Mouse (Mus musculus) neural tube, embryonic 13.5 days (tissue): Measurements from ENCODE around the gene Phf13. TPM values are rescaled to one million over a fixed set of nuclear protein-coding genes. Genes with fewer than 3 reads are reported as not detected.

Source experiments
- ATAC-seq: fragments of 200-750 bp; cut with Nextera tagmentation; 2 replicates; pipeline ENCODE4 v1.8.0; 2017; ENCODE audit warnings: low read depth, mild to moderate bottlenecking, moderate TSS enrichment, moderate library complexity
- H3K27ac ChIP-seq: fragments of 300-500 bp; sonication (generic); replicated peaks from 2 replicates; pipeline ENCODE4 v1.5.1; 2015; ENCODE audit warnings: moderate library complexity, mild to moderate bottlenecking, inconsistent platforms
- H3K27me3 ChIP-seq: fragments of 300-500 bp; sonication (generic); 2 replicates; pipeline ENCODE4 v1.6.1; 2015; ENCODE audit warnings: mild to moderate bottlenecking, inconsistent platforms
- H3K36me3 ChIP-seq: fragments of 300-500 bp; sonication (generic); 2 replicates; pipeline ENCODE4 v1.6.1; 2015; ENCODE audit warnings: mild to moderate bottlenecking, inconsistent platforms
- H3K4me1 ChIP-seq: fragments of 300-500 bp; sonication (generic); replicated peaks from 2 replicates; pipeline ENCODE4 v1.6.1; 2015; ENCODE audit warnings: inconsistent platforms
- H3K4me2 ChIP-seq: fragments of 300-500 bp; sonication (generic); 2 replicates; pipeline ENCODE4 v1.6.1; 2015; ENCODE audit warnings: inconsistent platforms, mild to moderate bottlenecking, moderate library complexity
- H3K4me3 ChIP-seq: fragments of 300-500 bp; sonication (generic); 2 replicates; pipeline ENCODE4 v1.5.1; 2015; ENCODE audit warnings: mild to moderate bottlenecking, inconsistent platforms
- H3K9ac ChIP-seq: fragments of 300-500 bp; sonication (generic); 2 replicates; pipeline ENCODE4 v1.6.1; 2015; ENCODE audit warnings: moderate library complexity, mild to moderate bottlenecking, inconsistent platforms
- H3K9me3 ChIP-seq: fragments of 300-500 bp; sonication (generic); 2 replicates; pipeline ENCODE4 v1.6.1; 2016; ENCODE audit warnings: inconsistent platforms
- WGBS: fragments of 180-500 bp; shearing (Covaris S2); methylation state at CpG from one replicate; pipeline ENCODE4 v1.1.7; 2015; 5-methylcytosine and 5-hydroxymethylcytosine counted together
- polyA plus RNA-seq: library from polyadenylated mRNA; unstranded; fragments of >200 nt; fragmentation: Nextera tagmentation; extraction: Ambion mirVana; gene quantifications from 2 replicates; pipeline ENCODE4 v1.2.1, GENCODE M21; 2015

The Phf13 gene
- polyA plus RNA-seq, 1 experiment from 2014 or later, result 19.1 TPM

DNA sequence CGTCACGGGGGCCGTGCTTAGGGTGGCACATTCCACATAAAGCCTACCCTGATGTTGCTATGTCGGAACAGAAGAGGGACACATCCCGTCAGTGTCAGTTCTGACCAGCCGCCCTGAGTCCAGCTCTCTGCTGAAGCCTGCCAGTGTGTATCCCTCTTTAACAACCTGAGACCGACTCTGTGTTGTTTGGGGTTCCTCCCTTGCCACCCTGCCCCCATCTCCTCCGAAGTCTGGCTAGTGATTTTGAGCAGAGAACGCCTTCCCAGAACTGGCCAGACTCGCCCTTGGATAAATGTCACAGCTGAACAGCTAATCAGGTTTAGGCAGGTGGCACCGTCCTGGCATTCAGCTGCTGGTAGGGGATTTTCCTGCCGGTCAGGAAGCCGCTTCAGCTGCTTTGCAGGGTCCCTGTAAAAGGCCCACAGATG lies 14.7 kb upstream of the Phf13 start:
- Histone ChIP-seq H3K4me1 (peaks cover 44% of the 10 kb centered on the region), H3K9me3 (no peaks in the 10 kb centered on the region), H3K4me2 (peak overlapping the region; percentile 100), H3K9ac (peak overlapping the region; percentile 76), H3K27ac (no peak overlapping the region), H3K27me3 (peaks cover 46% of the 10 kb centered on the region), H3K36me3 (peaks cover 16% of the 10 kb centered on the region; the same call in 1 of the 2 replicates), H3K4me3 (peak overlapping the region; percentile 66)
- WGBS, result 16% methylated on average over 13 of the region's 13 CpGs
- ATAC-seq, result no peak

DNA sequence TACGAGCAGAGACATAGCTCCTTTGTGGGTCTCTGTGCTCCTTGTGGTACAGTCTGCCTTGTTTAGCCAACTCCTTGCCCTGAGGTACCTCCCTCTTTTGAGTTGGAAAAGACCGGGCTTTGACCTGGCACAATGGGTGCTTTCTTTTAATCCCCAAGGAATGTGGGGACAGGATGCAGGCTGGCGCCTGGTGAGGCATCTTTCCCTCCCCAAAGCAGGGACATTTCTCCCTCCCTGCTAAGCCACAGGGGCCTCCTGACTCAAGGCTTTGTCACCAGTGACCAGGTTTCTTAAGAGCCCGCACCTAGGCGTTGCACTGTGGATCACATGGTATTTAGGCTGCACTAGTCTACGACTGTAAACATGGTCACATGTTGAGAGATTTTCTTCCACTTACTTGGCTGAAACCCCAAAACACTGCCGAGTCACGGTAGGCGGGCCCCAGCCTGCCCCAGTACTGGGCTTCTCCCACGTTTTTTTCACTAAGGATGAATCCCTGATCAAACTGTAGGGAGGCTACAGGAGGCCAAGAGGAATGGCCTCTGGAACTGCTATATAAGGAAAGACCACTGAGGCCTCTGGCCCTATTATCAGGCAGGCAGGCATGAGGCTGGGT lies 14.1 kb upstream of the Phf13 start:
- H3K4me1 ChIP-seq, result peaks cover 44% of the 10 kb centered on the region
- peaks cover 11% of the 10 kb centered on the region; the same call in 1 of the 2 replicates for H3K36me3 ChIP-seq
- WGBS, result 3% methylated on average over 10 of the region's 10 CpGs
- H3K27me3 ChIP-seq, result peaks cover 46% of the 10 kb centered on the region
- no peak for ATAC-seq
- H3K4me3 ChIP-seq, result peak overlapping the region; percentile 66
- H3K9ac ChIP-seq, result peak overlapping the region; percentile 76
- H3K4me2 ChIP-seq, result peak overlapping the region; percentile 100
- no peaks in the 10 kb centered on the region for H3K9me3 ChIP-seq
- no peak overlapping the region for H3K27ac ChIP-seq

DNA sequence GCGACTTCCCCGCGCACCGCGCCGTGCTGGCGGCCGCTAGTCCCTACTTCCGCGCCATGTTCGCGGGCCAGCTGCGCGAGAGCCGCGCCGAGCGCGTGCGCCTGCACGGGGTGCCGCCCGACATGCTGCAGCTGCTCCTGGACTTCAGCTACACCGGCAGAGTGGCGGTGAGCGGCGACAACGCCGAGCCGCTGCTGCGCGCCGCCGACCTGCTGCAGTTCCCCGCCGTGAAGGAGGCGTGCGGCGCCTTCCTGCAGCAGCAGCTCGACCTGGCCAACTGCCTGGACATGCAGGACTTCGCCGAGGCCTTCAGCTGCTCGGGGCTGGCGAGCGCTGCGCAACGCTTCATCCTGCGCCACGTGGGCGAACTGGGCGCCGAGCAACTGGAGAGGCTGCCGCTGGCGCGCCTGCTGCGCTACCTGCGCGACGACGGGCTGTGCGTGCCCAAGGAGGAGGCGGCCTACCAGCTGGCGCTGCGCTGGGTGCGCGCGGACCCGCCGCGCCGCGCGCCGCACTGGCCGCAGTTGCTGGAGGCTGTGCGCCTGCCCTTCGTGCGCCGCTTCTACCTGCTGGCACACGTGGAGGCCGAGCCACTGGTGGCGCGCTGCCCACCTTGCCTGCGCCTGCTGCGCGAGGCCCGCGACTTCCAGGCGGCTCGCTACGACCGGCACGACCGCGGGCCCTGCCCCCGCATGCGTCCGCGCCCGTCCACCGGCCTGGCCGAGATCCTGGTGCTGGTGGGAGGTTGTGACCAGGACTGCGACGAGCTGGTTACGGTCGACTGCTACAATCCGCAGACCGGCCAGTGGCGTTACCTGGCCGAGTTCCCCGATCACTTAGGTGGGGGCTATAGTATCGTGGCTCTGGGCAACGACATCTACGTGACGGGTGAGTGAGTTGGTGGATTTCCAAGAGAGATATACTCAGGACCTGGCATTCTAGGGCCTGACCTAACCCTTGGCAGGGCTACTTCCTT lies 13.3 kb upstream of the Phf13 start:
- Histone ChIP-seq H3K9ac (peak overlapping the region; percentile 76), H3K27ac (peak overlapping the region; percentile 77), H3K9me3 (no peaks in the 10 kb centered on the region), H3K4me2 (peak overlapping the region; percentile 100), H3K27me3 (peaks cover 46% of the 10 kb centered on the region), H3K4me1 (peaks cover 44% of the 10 kb centered on the region), H3K4me3 (peak overlapping the region; percentile 66), H3K36me3 (0 out of 2 replicates have a peak, but pooled peaks cover 3% of the 10 kb centered on the region)
- WGBS, result under 1% methylated on average over 115 of the region's 115 CpGs
- peak; percentile 67 for ATAC-seq

DNA sequence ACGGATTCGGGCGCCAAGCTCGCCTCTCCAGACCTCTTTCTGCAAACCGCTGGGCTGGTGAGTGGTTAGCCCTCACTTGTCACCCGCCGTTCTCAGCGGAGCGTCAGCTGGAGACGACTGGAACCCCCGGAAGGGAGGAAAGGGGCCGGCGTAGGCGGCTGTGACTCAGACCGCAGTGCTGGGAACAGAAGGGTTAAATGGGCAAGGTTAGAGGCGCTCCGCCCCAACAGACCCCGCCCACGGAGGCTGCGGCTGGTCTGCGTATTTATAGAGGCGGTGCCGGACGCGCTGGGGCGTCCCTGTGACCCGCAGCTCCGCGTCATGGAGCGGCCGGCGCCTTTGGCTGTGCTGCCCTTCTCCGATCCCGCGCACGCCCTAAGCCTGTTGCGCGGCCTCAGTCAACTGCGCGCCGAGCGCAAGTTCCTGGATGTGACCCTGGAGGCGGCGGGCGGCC lies 12.6 kb upstream of the Phf13 start, which contains the start of gene Klhl21:
Klhl21 (plus strand) TSS at position 182 of the 454 bp plus-strand sequence.
- ATAC-seq, result peak; percentile 77
- no peaks in the 10 kb centered on the region for H3K9me3 ChIP-seq
- H3K4me2 ChIP-seq, result peak within 1 kb of the TSS; percentile 100
- peak within 1 kb of the TSS; percentile 66 for H3K4me3 ChIP-seq
- H3K9ac ChIP-seq, result peak within 1 kb of the TSS; percentile 76
- H3K27me3 ChIP-seq, result peaks cover 46% of the 10 kb centered on the region
- 0 out of 2 replicates have a peak, but pooled peaks cover 3% of the 10 kb centered on the region for H3K36me3 ChIP-seq
- H3K27ac ChIP-seq, result peak within 1 kb of the TSS; percentile 77
- under 1% methylated on average over 45 of the region's 45 CpGs for WGBS
- H3K4me1 ChIP-seq, result peaks cover 44% of the 10 kb centered on the region

DNA sequence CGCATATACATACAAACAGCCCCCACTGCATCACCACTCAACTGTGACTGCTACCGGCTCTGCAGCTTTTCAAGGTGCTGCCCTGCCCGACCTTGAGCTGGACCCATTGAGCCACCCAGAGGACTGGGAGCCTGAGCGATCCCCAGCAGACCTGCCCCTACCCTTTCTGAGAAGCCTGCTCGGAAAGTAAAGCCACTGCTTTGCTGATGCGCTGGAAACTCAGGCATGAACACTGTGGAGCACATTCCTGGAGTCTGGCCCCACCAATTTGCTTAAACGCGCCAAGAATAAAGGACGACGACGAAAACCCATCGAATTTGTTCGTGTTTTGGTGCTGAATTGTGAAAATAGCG lies 12.1 kb upstream of the Phf13 start:
- peaks cover 44% of the 10 kb centered on the region for H3K4me1 ChIP-seq
- H3K9me3 ChIP-seq, result no peaks in the 10 kb centered on the region
- WGBS, result 1% methylated on average over 14 of the region's 14 CpGs
- H3K4me3 ChIP-seq, result peak overlapping the region; percentile 66
- H3K27me3 ChIP-seq, result peaks cover 46% of the 10 kb centered on the region
- peak overlapping the region; percentile 100 for H3K4me2 ChIP-seq
- peak overlapping the region; percentile 77; the same call in 1 of the 2 replicates for H3K27ac ChIP-seq
- peak overlapping the region; percentile 76 for H3K9ac ChIP-seq
- H3K36me3 ChIP-seq, result 0 out of 2 replicates have a peak, but pooled peaks cover 3% of the 10 kb centered on the region
- ATAC-seq, result peak; percentile 12; the same call in 1 of the 2 replicates

GRCm38 (mm10) chr4:152007481-152008147 lies 11.6 kb upstream of the Phf13 start:
- WGBS, result 6% methylated on average over 8 of the region's 8 CpGs
- Histone ChIP-seq H3K4me2 (peak overlapping the region; percentile 100), H3K36me3 (0 out of 2 replicates have a peak, but pooled peaks cover under 1% of the 10 kb centered on the region), H3K9me3 (no peaks in the 10 kb centered on the region), H3K4me3 (peak overlapping the region; percentile 66), H3K9ac (0 out of 2 replicates have a peak overlapping the region, but pooled peaks have one; percentile 76), H3K27ac (0 out of 2 replicates have a peak overlapping the region, but pooled peaks have one; percentile 77), H3K4me1 (peaks cover 44% of the 10 kb centered on the region), H3K27me3 (peaks cover 46% of the 10 kb centered on the region)
- no peak for ATAC-seq

GRCm38 (mm10) chr4:152006812-152007211 lies 10.8 kb upstream of the Phf13 start:
- 26% methylated on average over 3 of the region's 3 CpGs for whole genome bisulfite sequencing
- no peak overlapping the region for H3K27ac ChIP-seq
- H3K9ac ChIP-seq, result no peak overlapping the region
- ATAC-seq, result no peak
- no peaks in the 10 kb centered on the region for H3K9me3 ChIP-seq
- no peaks in the 10 kb centered on the region for H3K36me3 ChIP-seq
- no peak overlapping the region for H3K4me3 ChIP-seq
- H3K4me1 ChIP-seq, result peaks cover 44% of the 10 kb centered on the region
- no peak overlapping the region for H3K4me2 ChIP-seq
- H3K27me3 ChIP-seq, result peaks cover 46% of the 10 kb centered on the region

- Histone ChIP-seq H3K4me1 (peaks cover 38% of the 10 kb centered on the region), H3K9ac (no peak overlapping the region), H3K27me3 (peaks cover 39% of the 10 kb centered on the region), H3K4me2 (no peak overlapping the region), H3K4me3 (no peak overlapping the region), H3K27ac (no peak overlapping the region), H3K9me3 (no peaks in the 10 kb centered on the region), H3K36me3 (no peaks in the 10 kb centered on the region)
- ATAC-seq, result no peak
- 81% methylated on average over 6 of the region's 6 CpGs for WGBS
These were observed 10.1 kb upstream of the Phf13 start for GRCm38 (mm10) chr4:152006137-152006536.

DNA sequence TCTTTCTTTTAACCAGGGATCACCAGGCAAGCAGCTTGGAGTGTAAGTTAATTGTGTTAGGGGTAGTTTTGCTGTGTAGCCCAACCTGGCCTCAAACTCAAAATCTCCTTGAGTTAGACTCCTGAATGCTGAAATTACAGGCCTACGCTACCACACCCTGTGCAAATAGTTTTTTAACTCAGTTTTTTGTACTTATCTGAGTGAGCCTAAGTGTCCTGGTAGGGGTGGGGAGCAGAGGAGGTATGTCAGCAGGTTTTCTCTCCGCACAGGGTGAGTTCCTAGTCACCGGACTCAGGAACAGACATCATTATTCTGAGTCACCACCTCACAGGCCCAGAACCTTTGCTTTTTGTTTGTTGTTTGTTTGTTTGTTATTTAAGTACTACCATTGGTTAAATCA lies 6.0 kb upstream of the Phf13 start:
- Histone ChIP-seq H3K4me1 (peaks cover 9% of the 10 kb centered on the region), H3K27ac (no peak overlapping the region), H3K9ac (no peak overlapping the region), H3K4me3 (no peak overlapping the region), H3K36me3 (no peaks in the 10 kb centered on the region), H3K4me2 (no peak overlapping the region), H3K9me3 (no peaks in the 10 kb centered on the region), H3K27me3 (peaks cover 9% of the 10 kb centered on the region)
- no peak for ATAC-seq
- 95% methylated on average over 3 of the region's 3 CpGs for WGBS

GRCm38 (mm10) chr4:152001335-152001734 lies 5.3 kb upstream of the Phf13 start:
- H3K9ac ChIP-seq, result no peak overlapping the region
- ATAC-seq, result no peak
- H3K4me1 ChIP-seq, result peaks cover 10% of the 10 kb centered on the region
- no peak overlapping the region for H3K27ac ChIP-seq
- H3K36me3 ChIP-seq, result no peaks in the 10 kb centered on the region
- no peak overlapping the region for H3K4me2 ChIP-seq
- peaks cover 2% of the 10 kb centered on the region for H3K27me3 ChIP-seq
- no peak overlapping the region for H3K4me3 ChIP-seq
- no peaks in the 10 kb centered on the region for H3K9me3 ChIP-seq
- WGBS, result 71% methylated on average over 4 of the region's 4 CpGs

- 49% methylated on average over 4 of the region's 4 CpGs for WGBS
- Histone ChIP-seq H3K27ac (no peak overlapping the region), H3K36me3 (no peaks in the 10 kb centered on the region), H3K4me3 (no peak overlapping the region), H3K4me2 (no peak overlapping the region), H3K9ac (no peak overlapping the region), H3K27me3 (no peaks in the 10 kb centered on the region), H3K4me1 (peaks cover 10% of the 10 kb centered on the region), H3K9me3 (no peaks in the 10 kb centered on the region)
- no peak for ATAC-seq
These were observed 4.8 kb upstream of the Phf13 start for GRCm38 (mm10) chr4:152000906-152001305.
